Mouse (Mus musculus) lung, adult 18-20 months (tissue): ENCODE results near the gene Scube3.
"Not testable (repeated sequence)": the region's sequence is repeated elsewhere in the genome, so short reads cannot be mapped to it uniquely, and the experiment has no call there.

Experiments
- DNase-seq, 2 experiments: peaks; one replicate each; pipeline ENCODE4 v3.0.0; 2022; ENCODE audit warnings: mixed read lengths in 2 of 2

Gene Scube3

GRCm38 (mm10) chr17:28180331-28180730 is 38.4 kb downstream of the Scube3 start:
- DNase-seq, result peak in 1 of 2 experiments; percentile 26

- peak; percentile 36 to 42 for DNase-seq
Measured at GRCm38 (mm10) chr17:28180783-28181544, 39.0 kb downstream of the Scube3 start.

DNA sequence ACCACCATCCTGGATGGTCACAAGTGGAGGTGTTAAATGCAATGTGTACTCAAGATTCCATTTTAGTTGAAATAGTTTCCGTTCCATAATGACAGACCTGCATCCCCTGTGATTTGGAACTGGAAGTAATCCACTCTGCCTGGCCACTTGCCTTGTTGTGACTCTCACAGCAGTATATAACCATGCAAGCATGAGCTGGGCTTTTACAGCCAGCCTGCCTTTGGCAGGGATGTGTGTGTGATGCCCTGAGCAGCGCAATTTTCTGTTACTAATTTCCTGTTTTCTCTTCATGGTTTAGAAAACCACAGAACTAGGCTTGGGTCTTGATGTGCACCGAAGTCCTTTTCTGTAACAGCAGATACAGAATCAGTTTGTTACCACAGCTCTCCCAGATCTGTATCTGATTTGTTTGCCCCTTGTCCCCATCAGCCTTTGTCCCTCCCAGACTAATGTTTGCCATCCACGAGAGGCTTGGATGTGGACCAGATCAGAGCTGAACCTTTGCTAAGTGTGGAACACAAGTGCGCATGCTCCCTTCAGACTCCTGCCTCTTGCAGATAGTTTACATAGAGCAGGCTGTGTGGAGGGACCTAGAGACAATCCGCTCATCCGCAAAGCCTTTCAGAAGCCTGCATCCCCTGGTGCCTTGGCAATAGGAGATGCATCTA is 43.2 kb downstream of the Scube3 start:
- DNase-seq, result peak in 1 of 2 experiments; percentile 48

GRCm38 (mm10) chr17:28188313-28188712 is 46.4 kb downstream of the Scube3 start:
- no peak for DNase-seq

DNA sequence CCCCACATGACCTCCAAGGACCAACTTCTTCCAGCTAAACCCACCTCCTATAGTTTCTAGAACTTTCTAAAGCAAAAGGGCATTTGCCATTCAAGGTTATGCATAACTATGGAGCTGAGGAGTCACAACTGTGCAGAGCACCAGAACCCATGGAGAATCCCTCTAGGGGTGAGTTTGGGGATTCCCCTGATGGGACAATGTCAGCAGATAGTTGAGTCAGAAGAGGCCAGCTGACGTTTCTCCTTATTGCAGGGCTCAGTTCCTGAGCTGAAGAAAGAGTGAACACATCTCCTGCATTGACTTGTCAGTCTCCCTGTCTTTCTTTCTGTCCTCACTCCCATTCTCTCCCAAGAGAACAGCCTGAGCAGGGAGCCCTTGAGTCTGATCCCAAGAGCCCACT is 50.8 kb downstream of the Scube3 start:
- no peak for DNase-seq

DNA sequence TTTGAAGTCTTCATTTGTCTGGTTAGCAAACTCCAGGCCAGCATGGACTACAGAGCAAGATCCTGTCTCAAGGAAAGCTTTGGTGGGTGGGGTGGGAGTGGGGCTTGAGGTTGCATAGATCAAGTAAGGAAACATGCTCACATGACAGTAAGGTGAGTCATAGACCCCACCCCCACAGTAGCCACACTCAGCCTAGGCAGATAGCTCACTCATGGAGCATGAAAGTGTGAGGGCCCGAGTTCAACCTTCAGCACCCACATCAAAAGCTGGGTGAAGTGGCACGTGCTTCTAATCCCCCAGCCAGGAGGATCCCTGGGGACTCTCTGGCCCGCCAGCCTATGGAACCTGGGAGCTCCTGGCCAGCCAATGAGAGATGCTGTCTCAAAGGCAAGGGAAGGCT is 51.6 kb downstream of the Scube3 start:
- DNase-seq, result no peak

- DNase-seq, result no peak
Measured at GRCm38 (mm10) chr17:28195033-28195432, 53.1 kb downstream of the Scube3 start.

GRCm38 (mm10) chr17:28197646-28198045 is 55.7 kb downstream of the Scube3 start:
- no peak for DNase-seq

GRCm38 (mm10) chr17:28201982-28202381 is 60.0 kb downstream of the Scube3 start:
- DNase-seq, result no peak

DNA sequence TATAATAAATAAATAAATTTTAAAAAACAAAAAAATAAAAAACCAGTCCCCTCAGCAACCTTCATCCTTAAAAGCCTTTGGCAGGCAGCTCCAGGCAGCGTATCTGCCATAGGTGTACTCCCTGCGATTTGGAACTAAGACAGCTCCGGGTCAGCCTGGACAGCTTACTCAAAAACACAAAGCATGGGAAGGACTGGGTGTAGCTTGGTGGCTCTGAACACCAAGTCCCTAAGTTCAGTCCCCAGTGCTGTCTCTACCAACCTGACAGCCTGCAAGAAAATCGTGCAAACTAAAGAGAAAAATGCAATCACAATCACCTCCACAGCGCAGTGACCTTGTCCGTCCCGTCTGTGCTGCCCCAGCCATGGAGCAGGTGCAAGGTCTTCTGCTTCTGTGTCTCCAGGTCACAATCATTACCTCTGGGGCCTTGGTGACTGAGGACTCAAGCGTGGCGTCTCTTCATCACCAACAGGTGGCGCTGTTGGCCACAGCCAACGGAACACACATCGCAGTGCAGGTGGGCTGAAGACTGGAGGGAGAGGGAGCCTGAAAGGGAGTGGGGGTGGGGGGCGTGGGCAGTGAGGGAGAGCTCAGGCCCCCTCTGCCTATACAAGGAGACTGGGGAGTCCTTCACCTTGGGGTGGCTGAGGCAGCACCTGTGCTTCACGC is 62.2 kb downstream of the Scube3 start:
- DNase-seq, result peak; percentile 23 to 50

- no peak for DNase-seq
Measured at GRCm38 (mm10) chr17:28205443-28205842, 63.5 kb downstream of the Scube3 start.

DNA sequence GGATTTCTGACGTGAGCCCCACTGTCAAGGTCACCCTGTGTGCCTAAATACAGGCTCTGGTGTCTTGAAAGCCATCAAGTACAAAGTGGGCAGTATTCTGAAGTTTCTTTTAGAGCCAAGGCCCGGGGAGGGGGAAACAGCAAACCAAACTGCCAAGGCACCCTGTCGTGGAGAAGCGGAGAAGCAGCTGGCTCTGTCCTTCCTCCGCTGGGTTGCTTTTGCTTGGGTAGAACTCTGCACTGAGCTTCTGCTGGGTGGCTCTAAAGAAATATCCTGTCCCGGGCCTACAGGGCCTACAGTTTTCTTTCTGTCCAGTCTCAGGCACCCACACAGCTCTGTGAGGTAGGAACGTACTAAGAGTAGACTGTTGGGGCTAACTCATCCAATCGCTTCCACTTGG is 65.2 kb downstream of the Scube3 start:
- no peak for DNase-seq

GRCm38 (mm10) chr17:28207591-28208313 is 65.8 kb downstream of the Scube3 start, which contains the start of gene Def6:
Gene Def6 (plus strand): TSS chr17:28207778.
- peak; percentile 79 to 83 for DNase-seq

GRCm38 (mm10) chr17:28208314-28208612 is 66.3 kb downstream of the Scube3 start:
- no peak for DNase-seq

GRCm38 (mm10) chr17:28209457-28210110 is 67.6 kb downstream of the Scube3 start:
- peak in 1 of 2 experiments; percentile 20 for DNase-seq

DNA sequence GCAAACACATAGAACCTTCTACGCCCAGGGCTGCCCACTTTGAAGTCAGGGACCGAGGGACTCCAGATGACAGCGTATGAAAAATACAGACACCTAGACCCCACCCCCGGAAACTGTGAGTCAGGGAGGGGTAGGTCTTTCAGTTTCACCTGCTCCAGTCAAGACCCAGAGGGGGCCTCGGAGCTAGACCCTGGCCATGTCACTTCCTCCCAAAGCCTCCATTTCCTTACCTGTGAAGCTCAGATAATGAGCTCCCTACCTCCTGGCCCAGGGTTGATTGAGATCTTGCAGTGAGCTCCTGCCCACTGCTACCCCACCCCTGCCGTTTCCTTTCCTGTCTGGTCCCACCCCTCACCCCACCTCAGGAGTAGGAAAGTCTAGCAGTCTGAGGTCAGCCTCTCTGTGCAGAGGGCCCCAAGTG is 70.0 kb downstream of the Scube3 start:
- DNase-seq, result peak in 1 of 2 experiments; percentile 33

GRCm38 (mm10) chr17:28212391-28212790 is 70.5 kb downstream of the Scube3 start:
- DNase-seq, result no peak

DNA sequence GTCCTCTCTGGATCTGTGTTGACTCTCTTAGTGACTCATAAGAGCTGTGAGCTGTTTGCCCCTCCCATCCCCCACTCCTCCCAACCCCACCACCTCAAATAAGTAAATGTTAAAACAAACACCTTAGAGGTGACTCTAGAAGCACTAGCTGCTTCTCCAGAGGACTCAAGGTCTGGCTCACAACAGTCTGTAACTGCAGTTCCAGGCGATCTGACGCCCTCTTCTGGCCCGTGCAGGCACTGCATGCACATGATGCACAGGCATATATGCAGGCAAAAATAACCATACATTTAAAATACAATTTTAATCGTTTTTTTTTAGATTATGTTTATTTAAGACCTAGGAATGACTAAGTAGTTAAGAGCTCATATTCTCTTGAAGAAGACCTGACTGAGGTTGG is 71.3 kb downstream of the Scube3 start:
- DNase-seq, result no peak

GRCm38 (mm10) chr17:28216791-28217190 is 74.8 kb downstream of the Scube3 start:
- no peak for DNase-seq

- DNase-seq, result peak; percentile 62 to 78
Measured at GRCm38 (mm10) chr17:28217721-28218649, 76.0 kb downstream of the Scube3 start.

DNA sequence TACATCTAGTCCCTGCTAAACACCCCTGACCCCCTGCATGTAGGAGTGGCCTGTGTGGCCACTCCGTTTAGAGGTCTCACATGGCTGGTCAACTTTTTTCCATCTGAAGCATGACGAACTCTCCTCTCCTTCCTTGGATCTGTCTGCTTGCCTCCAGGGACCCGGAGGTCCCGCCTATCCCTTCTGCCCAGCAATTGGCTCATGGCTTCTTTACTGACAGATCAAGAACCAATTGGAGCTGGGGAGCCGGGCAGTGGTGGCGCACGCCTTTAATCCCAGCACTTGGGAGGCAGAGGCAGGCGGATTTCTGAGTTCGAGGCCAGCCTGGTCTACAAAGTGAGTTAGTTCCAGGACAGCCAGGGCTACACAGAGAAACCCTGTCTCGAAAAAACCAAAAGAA is 80.5 kb downstream of the Scube3 start:
- DNase-seq, result not testable (repeated sequence)
